Mouse (Mus musculus) liver, adult 2 months (tissue): ENCODE measurements around the gene Zfp384.

Experiments used
- CTCF ChIP-seq: fragments of 200-500 bp; IDR thresholded peaks from 2 replicates; pipeline ENCODE4 v1.5.1; 2011; ENCODE audit warnings: low read depth, low read length, control low read depth
- POLR2A ChIP-seq: fragments of 200-500 bp; IDR thresholded peaks from 2 replicates; pipeline ENCODE4 v1.6.1; 2011; ENCODE audit warnings: low read length, control low read depth; ENCODE audit not compliant: insufficient read depth; ENCODE audit errors: extremely low read depth

DNA sequence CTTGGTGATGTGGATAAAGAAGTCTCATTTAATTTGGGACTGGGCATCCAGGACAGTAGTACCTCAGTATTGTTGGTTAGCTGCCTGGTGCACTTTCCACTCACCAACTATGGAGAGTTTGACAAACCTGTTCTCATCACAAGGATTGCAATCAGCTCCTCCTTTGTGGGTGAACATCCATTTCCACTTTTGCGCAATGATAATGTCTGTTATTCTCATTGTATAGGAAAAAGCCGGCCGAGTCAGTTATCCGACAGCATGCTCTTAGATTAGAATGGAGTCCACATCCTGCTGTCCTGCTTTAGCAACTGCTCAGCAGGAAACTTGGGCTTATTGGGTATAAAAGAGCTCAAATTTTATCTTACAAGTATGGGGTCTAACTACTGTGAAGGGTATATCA lies 29.7 kb downstream of the Zfp384 start:
- TF ChIP-seq POLR2A (no peak), CTCF (no peak)
